Mouse (Mus musculus) embryo, embryonic 11 days (tissue): ENCODE data around the gene Ikbke.
"Not testable (repeated sequence)": the region's sequence is repeated elsewhere in the genome, so short reads cannot be mapped to it uniquely, and the experiment has no call there.

ENCODE experiments used
- DNase-seq: peaks from one replicate; pipeline ENCODE4 v3.0.0-alpha.2; 2015

The Ikbke gene

GRCm38 (mm10) chr1:131280280-131280679, 874 bp upstream of the Ikbke start:
- DNase-seq, result no peak

DNA sequence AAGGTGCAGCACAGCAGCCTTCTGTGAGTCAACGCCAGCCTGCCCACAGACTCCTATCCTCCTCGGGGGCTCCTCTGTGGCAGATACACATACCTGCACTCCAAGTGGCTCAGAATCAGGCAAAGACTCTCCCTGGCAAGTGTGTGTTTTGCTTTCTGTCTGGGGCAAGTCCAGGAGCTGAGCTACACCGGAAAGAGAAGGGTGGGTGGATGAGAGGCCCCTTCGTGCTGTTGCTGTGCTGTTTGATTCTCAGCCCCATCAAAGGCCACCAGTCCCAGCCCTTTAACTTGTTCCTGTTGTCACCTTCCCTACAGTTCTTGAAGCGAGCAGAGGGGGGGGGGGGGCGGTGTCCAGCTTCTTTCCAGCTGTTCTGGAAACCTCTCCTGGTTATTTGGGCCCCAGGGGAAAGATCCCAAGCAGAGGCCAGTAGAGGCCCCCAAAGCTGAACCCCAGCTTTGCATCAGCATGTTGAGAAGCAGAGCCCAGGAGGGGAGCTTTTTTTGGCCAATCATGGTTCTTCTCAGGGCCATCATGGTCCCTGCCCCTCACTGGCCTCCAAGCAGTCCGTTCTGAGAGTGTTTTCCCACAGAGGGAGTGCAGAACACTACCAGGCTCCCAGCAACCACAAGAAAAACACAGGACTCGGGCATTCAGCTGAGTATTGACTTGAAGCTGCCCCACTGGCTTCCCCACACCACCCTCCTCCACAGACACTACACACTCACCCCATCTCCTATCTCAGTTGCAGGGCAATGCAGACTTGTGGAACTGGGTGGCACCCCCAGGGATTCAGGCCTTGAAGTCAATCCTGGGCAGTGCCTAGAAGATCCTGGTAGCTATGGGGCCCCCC, 575 bp downstream of the Ikbke start:
- DNase-seq, result no peak

DNA sequence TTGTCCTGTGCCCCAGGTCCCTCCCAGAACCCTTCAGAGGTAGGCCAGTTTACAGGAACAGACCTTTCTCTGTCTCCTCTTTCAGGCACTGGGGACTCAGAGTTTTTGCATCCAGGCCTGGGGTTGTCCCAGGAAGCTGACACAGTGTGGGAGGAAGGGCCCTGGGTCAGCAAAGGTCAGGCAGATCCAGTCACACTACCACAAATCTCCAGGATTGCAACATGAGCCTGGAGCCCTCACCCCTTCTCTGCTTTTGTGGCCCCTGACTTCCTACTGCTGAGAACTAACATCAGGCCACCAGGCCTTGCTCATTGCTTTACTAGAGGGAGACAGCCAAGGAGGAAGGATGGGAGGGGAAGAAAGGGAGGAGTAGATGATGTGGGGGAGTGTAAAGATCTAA, 2.6 kb downstream of the Ikbke start:
- no peak for DNase-seq

DNA sequence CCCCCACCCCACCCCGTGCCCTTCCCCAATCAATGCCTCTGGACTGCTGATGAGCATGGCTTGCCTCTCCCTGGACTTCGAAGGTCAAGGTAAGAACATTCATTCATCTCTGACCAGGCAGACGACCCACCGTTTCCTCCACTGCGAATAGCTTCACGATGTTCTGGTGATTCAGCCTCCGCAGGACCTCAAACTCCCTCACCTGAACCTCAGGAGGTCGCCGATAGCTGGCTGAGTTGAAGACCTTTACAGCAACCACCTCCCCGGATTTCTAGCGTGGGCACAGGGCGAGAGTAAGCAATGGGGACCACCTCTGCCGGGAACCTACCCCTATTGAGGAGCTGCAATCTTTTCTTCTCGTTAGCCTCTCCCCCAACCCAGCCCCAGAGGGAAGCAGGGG, 3.8 kb downstream of the Ikbke start:
- no peak for DNase-seq

DNA sequence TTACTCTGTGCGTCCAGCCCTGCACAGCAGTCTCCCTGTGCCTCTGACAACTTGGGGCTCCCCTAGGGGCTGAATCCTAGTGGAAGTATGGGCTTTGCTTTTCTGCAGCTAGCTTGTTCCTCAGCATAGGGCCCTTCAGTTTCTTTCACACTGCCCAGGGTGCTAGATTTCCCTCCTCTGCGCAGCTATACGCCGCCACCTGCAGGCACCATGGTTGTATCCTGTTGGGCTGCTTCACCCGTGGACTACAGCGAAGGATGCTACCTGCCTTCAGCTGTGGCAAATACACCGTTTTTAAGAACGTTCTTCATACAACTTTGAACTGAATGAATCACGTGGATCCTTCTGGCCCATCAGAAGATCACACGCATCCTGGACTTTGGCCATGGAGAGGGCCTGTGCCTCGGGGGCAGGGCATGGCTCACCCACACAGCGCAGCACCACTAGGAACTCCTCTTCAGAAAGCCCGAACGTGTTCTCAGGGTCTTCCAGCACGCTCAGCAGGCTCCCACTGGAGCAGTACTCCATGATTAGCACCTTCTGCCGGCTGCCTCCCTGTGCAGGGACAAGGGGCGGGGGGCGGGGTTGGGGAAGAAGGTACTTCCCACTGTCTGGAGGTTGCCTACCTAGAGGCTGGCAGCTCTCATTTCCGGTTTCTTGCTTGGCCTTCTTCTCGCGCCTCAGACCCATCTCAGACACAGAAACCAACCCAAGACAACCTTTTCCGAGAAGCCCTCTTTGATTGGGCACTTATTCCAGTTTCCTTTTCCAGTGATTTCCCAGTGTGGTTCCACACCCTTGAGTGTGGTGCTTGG, 4.5 kb downstream of the Ikbke start:
- no peak for DNase-seq

DNA sequence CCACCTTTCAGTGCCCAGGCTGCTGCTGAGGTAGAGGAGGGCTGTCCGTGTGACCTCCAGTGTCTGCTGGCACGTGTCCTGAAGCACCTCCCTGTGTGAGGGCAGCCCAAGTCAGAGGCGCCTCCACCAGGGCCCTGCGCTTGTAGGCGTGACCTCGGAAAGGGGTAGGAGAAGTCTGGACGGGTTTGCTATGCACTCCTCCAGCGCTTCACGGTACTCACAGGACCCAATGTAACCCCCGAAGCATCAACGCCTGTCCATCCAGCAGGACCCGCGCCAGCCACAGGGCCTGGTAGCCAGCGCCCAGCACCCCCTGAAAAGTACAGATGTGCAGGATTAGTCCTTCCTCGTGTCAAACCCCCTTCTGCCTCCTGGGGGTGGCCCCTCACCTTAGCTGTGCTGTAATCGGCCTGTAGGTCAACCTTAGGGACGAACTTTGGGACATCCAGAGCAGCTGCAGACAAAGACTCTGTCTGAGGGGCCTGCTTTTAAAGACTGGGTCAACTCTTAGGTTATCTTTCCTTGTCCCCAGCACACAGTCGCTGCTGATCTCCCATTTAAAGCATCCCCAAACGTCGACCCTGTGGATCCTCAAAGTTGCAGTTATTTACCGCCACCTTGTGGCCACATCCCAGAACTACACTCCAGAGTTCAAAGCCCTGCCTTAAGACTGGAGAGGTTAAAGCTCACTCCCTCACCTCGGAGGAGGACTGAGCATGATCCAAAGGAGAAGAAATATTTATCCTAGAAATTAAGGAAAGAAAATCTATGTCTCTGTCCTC, 9.4 kb downstream of the Ikbke start:
- peak; percentile 84 for DNase-seq

DNA sequence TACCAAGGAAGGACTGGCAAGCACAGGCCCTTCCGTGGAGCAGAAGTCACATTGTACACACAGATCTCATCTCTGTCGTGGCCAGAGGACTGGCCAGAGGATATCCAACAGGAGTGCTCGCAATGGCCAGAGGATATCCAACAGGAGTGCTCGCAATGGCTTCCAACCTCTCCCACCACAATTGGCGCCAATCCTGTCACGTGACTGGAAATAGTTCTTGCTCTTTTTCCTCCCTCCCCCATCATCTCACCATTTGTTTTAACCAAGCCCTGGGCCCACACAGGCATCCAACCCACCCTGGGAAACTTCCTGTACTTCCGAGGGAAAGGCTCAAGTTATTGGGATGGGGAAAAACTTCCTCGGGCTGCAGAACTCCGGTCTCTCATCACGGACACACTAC, 10.6 kb downstream of the Ikbke start:
- no peak for DNase-seq

- DNase-seq, result peak; percentile 39
Measured at GRCm38 (mm10) chr1:131263905-131264304, 15.5 kb downstream of the Ikbke start.

- peak; percentile 86 for DNase-seq
Measured at GRCm38 (mm10) chr1:131260309-131260656, 19.1 kb downstream of the Ikbke start.

DNA sequence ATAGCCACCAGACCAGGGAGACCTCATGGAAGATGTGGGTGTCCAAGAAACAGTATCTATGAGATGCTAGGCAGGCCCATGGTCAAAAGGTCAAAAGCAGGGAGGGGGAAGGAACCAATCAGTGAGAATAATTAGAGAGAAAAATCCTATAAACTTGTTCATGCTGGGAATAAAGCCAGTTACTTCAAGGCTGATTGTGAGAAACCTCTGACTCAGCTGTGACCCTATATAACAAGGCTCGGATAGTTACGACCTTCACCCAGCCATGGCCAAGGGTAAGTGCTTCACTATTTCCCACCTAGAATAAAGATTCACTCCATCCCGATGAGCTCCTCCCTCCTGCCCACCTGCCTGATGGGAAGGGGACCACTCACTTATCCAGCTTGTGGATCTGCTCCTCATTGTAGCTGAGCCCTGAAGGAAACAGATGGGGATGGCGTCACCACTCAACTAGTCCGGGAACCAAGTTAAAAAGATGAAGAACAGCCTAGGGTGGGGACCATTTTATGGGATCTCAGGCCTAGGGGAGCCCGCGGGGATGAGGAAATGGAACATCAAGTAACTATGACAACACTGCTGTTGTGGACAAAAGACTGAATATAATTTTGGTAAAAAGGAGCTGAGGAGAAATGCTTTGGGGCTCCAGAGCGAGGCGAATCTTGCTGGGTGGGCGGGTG, 19.6 kb downstream of the Ikbke start:
- DNase-seq, result no peak

GRCm38 (mm10) chr1:131257288-131257687, 22.1 kb downstream of the Ikbke start:
- no peak for DNase-seq

GRCm38 (mm10) chr1:131252516-131253250, 26.7 kb downstream of the Ikbke start:
- DNase-seq, result not testable (repeated sequence)

DNA sequence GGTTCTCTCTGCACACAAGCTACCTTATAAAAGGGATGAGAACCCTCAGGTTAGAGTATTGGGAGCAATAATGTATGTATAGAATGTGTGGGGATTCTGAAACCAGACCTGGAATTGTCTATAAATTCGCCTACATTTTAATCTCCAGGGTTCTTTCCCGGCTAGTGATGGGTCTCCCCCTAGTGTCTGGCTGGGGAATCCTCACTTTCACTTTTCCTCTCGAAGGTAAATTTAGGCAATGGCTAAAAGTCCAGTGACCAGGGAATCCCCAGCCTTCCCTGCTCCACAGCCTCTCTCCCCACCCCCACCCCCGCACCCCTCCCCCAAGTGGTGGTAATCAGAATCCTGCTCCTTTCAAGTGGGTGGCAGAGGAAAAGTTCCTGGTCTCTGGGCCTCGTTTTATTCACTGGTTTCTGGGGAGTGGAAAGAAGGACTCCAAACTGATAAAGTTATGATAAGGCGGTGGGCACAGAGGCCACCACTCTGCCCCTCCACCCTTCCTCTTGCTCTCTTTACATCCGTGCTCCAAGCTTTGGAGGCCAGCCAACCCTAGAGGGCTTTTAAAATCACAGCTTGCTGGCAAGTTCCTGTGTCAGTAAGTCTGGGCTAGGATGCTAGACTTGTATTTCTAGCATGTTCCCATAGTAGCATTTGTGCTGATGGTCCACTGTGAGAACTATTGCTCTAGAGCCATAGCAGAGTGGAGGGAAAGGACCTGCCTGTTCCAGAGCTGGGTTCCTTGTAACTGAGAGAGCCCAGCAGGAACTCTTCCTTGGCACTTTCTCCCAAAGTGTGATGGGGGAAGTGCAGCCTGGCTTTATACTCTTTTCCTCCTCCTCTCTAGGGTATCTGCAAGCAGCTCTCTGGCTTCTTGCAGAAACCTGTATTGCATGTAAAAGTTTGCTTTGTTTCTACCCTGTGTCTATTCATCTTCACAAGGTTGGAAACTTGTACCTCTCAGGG, 32.7 kb downstream of the Ikbke start:
- DNase-seq, result peak; percentile 67

DNA sequence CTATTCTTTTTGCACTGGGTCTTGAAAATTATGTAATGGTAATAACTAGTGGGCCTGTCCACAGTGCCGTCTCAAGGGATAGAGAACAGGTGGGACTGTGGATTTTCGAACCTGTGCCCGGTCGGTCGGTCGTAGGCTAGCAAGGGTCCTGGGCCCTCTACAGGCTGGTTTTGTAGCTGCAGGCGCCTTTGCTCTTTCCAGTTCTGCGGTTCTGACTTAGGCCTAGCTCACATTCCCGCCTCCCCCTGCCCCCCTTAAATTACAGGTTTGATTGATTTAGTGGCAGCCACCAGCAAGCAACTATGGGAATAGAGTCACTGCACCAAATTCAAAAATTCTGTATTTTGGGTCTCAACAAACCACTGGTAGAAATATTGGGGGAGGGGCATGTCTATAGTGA, 33.5 kb downstream of the Ikbke start:
- peak; percentile 66 for DNase-seq

DNA sequence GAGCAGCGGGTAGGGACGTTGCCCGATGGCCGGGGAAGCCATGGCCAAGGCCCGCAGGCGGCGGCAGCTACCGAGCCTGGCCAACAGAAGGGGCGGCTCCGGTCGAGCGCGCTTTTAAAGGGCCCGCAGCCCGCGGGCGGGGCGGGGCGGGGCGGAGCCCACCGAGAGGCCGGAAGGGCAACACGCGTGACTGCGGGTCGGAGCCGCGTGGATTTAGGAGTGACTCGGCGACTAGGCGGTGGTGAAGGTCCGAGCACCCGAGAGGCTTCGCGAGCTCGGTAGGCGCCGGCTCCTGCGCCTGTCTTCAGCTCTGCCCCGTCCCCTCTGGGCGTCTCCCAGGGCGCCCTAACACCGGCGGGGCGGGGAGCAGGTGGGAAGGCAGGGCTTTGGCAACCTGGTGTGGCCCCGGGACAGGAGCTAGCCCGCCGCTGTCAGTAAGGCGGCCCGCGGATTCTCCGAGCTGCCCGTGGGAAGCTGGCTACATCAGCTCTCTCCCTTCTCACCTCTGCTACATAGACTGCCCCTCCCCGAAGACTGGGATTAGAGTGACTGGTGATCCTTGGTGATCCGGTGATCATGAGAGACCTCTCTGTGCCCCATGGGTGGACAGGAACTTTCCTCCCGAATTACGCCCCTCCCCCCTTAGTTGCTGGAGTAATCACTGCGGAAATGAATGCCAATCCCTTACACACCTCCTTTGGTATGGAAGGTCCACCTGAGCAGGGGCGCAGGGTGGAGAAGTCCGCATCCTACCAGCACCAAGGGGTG, 34.1 kb downstream of the Ikbke start, which contains the start of gene Rassf5:
Gene Rassf5, minus strand, starts transcription at position 170 of the 768 bp plus-strand sequence.
- peak; percentile 70 for DNase-seq

GRCm38 (mm10) chr1:131244536-131245088, 34.8 kb downstream of the Ikbke start:
- peak; percentile 33 for DNase-seq

DNA sequence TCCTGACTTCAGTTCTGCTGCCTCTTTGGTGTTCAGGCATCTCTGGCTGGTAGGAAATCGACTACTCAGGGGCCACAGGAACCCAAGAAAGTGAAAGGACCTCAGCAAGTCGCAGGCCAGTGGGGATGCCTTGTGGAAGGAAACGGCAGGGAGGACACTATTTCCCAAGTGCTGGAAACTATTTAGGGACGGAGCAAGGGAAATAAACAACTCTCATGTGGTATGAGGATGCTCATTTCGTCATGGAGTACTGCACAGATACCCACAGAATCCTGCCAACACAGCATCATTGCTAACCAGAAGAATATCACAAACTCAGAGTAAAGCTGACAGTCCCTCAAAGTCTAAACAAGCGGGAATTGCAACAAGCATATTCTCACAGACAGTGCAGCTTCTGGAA, 36.5 kb downstream of the Ikbke start:
- no peak for DNase-seq

- DNase-seq, result no peak
Measured at GRCm38 (mm10) chr1:131239576-131240193, 39.7 kb downstream of the Ikbke start.

GRCm38 (mm10) chr1:131238931-131239381, 40.5 kb downstream of the Ikbke start:
- no peak for DNase-seq
